In the genomic region with DNA sequence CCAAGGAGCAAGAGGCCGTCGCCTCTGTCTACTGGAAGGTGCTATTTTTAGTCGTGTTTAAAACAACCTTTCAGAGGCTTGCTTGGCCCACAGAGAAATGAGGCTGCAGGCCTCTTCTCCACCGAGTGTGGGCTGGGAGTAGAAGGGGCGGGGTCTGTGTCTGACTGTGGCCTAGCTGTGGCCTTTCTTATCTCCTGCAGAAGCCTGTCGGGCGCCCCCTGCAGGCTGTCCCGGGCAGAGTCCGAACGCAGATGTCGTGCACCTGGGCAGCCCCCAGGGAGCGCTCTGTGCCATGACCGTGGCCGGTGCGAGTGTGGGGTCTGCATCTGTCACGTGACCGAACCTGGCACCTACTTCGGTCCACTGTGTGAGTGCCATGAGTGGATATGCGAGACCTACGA, we compare ENCODE assay signal across 7 mouse cellular contexts. TPM values are rescaled to one million over a fixed set of nuclear protein-coding genes. Genes with fewer than 3 reads are reported as not detected.
DNase-seq lines count a peak whose midpoint lies in the region; ATAC-seq and TF ChIP-seq lines count a peak whose summit lies in the region.

No protein-coding gene starts in this region.

- no peak overlapping the region for H3K9ac ChIP-seq in embryonic facial prominence, embryonic 14.5 days (ENCODE audit: low read depth, low read length)
- no peak overlapping the region for H3K9ac ChIP-seq in heart, embryonic 11.5 days (ENCODE audit: low read depth, low read length)
- no peak overlapping the region for H3K9ac ChIP-seq in kidney, postnatal 0 days (ENCODE audit: low read depth, low read length)
- no peak overlapping the region for H3K9ac ChIP-seq in liver, postnatal 0 days (replicated peaks)

- ATAC-seq in embryonic facial prominence, embryonic 14.5 days (ENCODE audit: low read depth): peak; percentile 82
- ATAC-seq in heart, embryonic 11.5 days (replicated peaks; ENCODE audit: insufficient number of reproducible peaks, low FRiP score, low TSS enrichment): peak; percentile 82
- peak; percentile 85 for ATAC-seq in kidney, postnatal 0 days (replicated peaks; ENCODE audit: low FRiP score, low read depth)
- 0 out of 2 replicates have a peak, but pooled peaks have one; percentile 23 for ATAC-seq in liver, postnatal 0 days

- no peaks in the 10 kb centered on the region for H3K9me3 ChIP-seq in embryonic facial prominence, embryonic 14.5 days (ENCODE audit: control insufficient read depth, low read length)
- no peaks in the 10 kb centered on the region for H3K9me3 ChIP-seq in heart, embryonic 11.5 days (replicated peaks; ENCODE audit: control insufficient read depth, low read length)
- no peaks in the 10 kb centered on the region for H3K9me3 ChIP-seq in kidney, postnatal 0 days (replicated peaks; ENCODE audit: low read length)
- H3K9me3 ChIP-seq in liver, postnatal 0 days (ENCODE audit: low read length): no peaks in the 10 kb centered on the region

- H3K27me3 ChIP-seq in embryonic facial prominence, embryonic 14.5 days (replicated peaks; ENCODE audit: control insufficient read depth, insufficient read depth, low read length): no peaks in the 10 kb centered on the region
- H3K27me3 ChIP-seq in heart, embryonic 11.5 days (ENCODE audit: control insufficient read depth, insufficient read depth, low read length): no peaks in the 10 kb centered on the region
- no peaks in the 10 kb centered on the region for H3K27me3 ChIP-seq in kidney, postnatal 0 days (ENCODE audit: insufficient read depth, low read length)
- no peaks in the 10 kb centered on the region for H3K27me3 ChIP-seq in liver, postnatal 0 days (ENCODE audit: insufficient read depth, low read length)

- no peak overlapping the region for H3K27ac ChIP-seq in bone marrow macrophage, adult 2 months (ENCODE audit: insufficient read depth, low read depth, low read length)
- H3K27ac ChIP-seq in embryonic facial prominence, embryonic 14.5 days (replicated peaks; ENCODE audit: low read depth, low read length): no peak overlapping the region
- H3K27ac ChIP-seq in heart, embryonic 11.5 days (ENCODE audit: low read depth, low read length): no peak overlapping the region
- no peak overlapping the region for H3K27ac ChIP-seq in kidney, postnatal 0 days
- no peak overlapping the region for H3K27ac ChIP-seq in liver, postnatal 0 days (ENCODE audit: low read depth)

- no peaks in the 10 kb centered on the region for H3K4me1 ChIP-seq in bone marrow macrophage, adult 2 months (ENCODE audit: control insufficient read depth, insufficient read depth, low read length)
- peaks cover 11% of the 10 kb centered on the region for H3K4me1 ChIP-seq in embryonic facial prominence, embryonic 14.5 days (ENCODE audit: control insufficient read depth, insufficient read depth, low read length)
- peaks cover 4% of the 10 kb centered on the region for H3K4me1 ChIP-seq in heart, embryonic 11.5 days (ENCODE audit: control insufficient read depth, insufficient read depth, low read length)
- 0 out of 2 replicates have a peak, but pooled peaks cover 5% of the 10 kb centered on the region for H3K4me1 ChIP-seq in kidney, postnatal 0 days (replicated peaks; ENCODE audit: insufficient read depth, low read length)
- H3K4me1 ChIP-seq in liver, postnatal 0 days (ENCODE audit: insufficient read depth): no peaks in the 10 kb centered on the region

- H3K4me2 ChIP-seq in embryonic facial prominence, embryonic 14.5 days (ENCODE audit: low read depth, low read length): peak overlapping the region; percentile 31
- H3K4me2 ChIP-seq in heart, embryonic 11.5 days: peak overlapping the region; percentile 42
- H3K4me2 ChIP-seq in kidney, postnatal 0 days (ENCODE audit: low read length): no peak overlapping the region
- H3K4me2 ChIP-seq in liver, postnatal 0 days (ENCODE audit: low read depth, low read length): no peak overlapping the region

- no peak for TF ChIP-seq EP300 in liver, postnatal 0 days (IDR thresholded peaks at IDR 0.05; ENCODE audit: low read depth)

- WGBS in embryonic facial prominence, embryonic 14.5 days: 18% methylated on average over 20 of the region's 20 CpGs
- WGBS in heart, embryonic 11.5 days (ENCODE audit: insufficient replicate concordance): 16% methylated on average over 20 of the region's 20 CpGs
- 16% methylated on average over 20 of the region's 20 CpGs for WGBS in kidney, postnatal 0 days
- 17% methylated on average over 20 of the region's 20 CpGs for WGBS in liver, postnatal 0 days (ENCODE audit: insufficient replicate concordance)

- no peak overlapping the region for H3K4me3 ChIP-seq in bone marrow macrophage, adult 2 months (ENCODE audit: insufficient read depth, low read length)
- no peak overlapping the region for H3K4me3 ChIP-seq in embryonic facial prominence, embryonic 14.5 days (ENCODE audit: low read depth, low read length)
- no peak overlapping the region for H3K4me3 ChIP-seq in heart, embryonic 11.5 days (ENCODE audit: low read depth, low read length)
- no peak overlapping the region for H3K4me3 ChIP-seq in kidney, postnatal 0 days (replicated peaks; ENCODE audit: low read depth, low read length)
- H3K4me3 ChIP-seq in liver, postnatal 0 days (ENCODE audit: low read depth, low read length): no peak overlapping the region

- TF ChIP-seq POLR2A in bone marrow macrophage, adult 2 months (IDR thresholded peaks at IDR 0.05; ENCODE audit: borderline replicate concordance, low read depth, low read length): no peak

- 0 out of 2 replicates have a peak, but pooled peaks have one; percentile 9 for TF ChIP-seq CTCF in bone marrow macrophage, adult 2 months (IDR thresholded peaks at IDR 0.05; ENCODE audit: low read depth, low read length)
- TF ChIP-seq CTCF in kidney, postnatal 0 days (IDR thresholded peaks at IDR 0.05; ENCODE audit: low read depth): peak; percentile 62
- peak; percentile 35; the same call in 1 of the 2 replicates for TF ChIP-seq CTCF in liver, postnatal 0 days (IDR thresholded peaks at IDR 0.05; ENCODE audit: low read depth)

- DNase-seq in R1 (ENCODE audit: low read depth, low spot score): peak; percentile 92
- peak; percentile 65 for DNase-seq in embryonic facial prominence, embryonic 14.5 days (ENCODE audit: low spot score)
- peak; percentile 41 for DNase-seq in kidney, postnatal 0 days (ENCODE audit: low spot score)
- peak; percentile 26 for DNase-seq in liver, postnatal 0 days
- peak; percentile 32 for DNase-seq in skeletal muscle tissue, adult 2 months (ENCODE audit: low read depth, low spot score)

- no peaks in the 10 kb centered on the region for H3K36me3 ChIP-seq in embryonic facial prominence, embryonic 14.5 days (ENCODE audit: control insufficient read depth, insufficient read depth, low read length)
- H3K36me3 ChIP-seq in heart, embryonic 11.5 days (ENCODE audit: control insufficient read depth, insufficient read depth, low read length): no peaks in the 10 kb centered on the region
- no peaks in the 10 kb centered on the region for H3K36me3 ChIP-seq in kidney, postnatal 0 days (ENCODE audit: insufficient read depth, low read length)
- no peaks in the 10 kb centered on the region for H3K36me3 ChIP-seq in liver, postnatal 0 days (replicated peaks; ENCODE audit: insufficient read depth, low read length)

RNA-seq across cellular contexts. Expression of a gene that starts 1.3 kb away (rescaled TPM):
- polyA plus RNA-seq in bone marrow macrophage, adult 2 months (2012; ENCODE audit: insufficient read depth, insufficient read length, missing spikeins): not detected in 2 replicates
- polyA plus RNA-seq in embryonic facial prominence, embryonic 14.5 days (2014; fragmentation: Nextera tagmentation; extraction: Ambion mirVana): 7.6 and 8.4 TPM in 2 replicates
- polyA plus RNA-seq in heart, embryonic 11.5 days (2014; fragmentation: Nextera tagmentation; extraction: Ambion mirVana): 0.42 and 0.43 TPM in 2 replicates
- polyA plus RNA-seq in kidney, postnatal 0 days (2015; fragmentation: Nextera tagmentation; extraction: Ambion mirVana): 0.09 and 0.25 TPM in 2 replicates
- polyA plus RNA-seq in liver, postnatal 0 days (2015; fragmentation: Nextera tagmentation; extraction: Ambion mirVana): 0.04 TPM in 1 of 2 replicates, not detected in the other

RNA-seq across cellular contexts. Expression of a gene that starts 34.1 kb away (rescaled TPM):
- not detected in 2 replicates for polyA plus RNA-seq in bone marrow macrophage, adult 2 months (2012; ENCODE audit: insufficient read depth, insufficient read length, missing spikeins)
- 2.2 and 2.6 TPM in 2 replicates for polyA plus RNA-seq in embryonic facial prominence, embryonic 14.5 days (2014; fragmentation: Nextera tagmentation; extraction: Ambion mirVana)
- polyA plus RNA-seq in heart, embryonic 11.5 days (2014; fragmentation: Nextera tagmentation; extraction: Ambion mirVana): 0.09 and 0.11 TPM in 2 replicates
- 0.09 and 0.10 TPM in 2 replicates for polyA plus RNA-seq in kidney, postnatal 0 days (2015; fragmentation: Nextera tagmentation; extraction: Ambion mirVana)
- polyA plus RNA-seq in liver, postnatal 0 days (2015; fragmentation: Nextera tagmentation; extraction: Ambion mirVana): not detected in 2 replicates

Comparison
In these comparisons a context has a peak if more than half of its experiments do, and no peak if none do; other contexts are left out.
1. DNase-seq: peak in every context shown above with its lines; median percentile 92 in R1; 65 in embryonic facial prominence, embryonic 14.5 days; 41 in kidney, postnatal 0 days; 32 in skeletal muscle tissue, adult 2 months; 26 in liver, postnatal 0 days.
2. CTCF ChIP-seq: peak in every context shown above with its lines; median percentile 62 in kidney, postnatal 0 days; 35 in liver, postnatal 0 days; 9 in bone marrow macrophage, adult 2 months.
3. ATAC-seq: peak in every context shown above with its lines; median percentile 85 in kidney, postnatal 0 days; 82 in embryonic facial prominence, embryonic 14.5 days; 82 in heart, embryonic 11.5 days; 23 in liver, postnatal 0 days.
4. H3K4me2 ChIP-seq: peak in embryonic facial prominence, embryonic 14.5 days (single experiment) and heart, embryonic 11.5 days (single experiment); none in kidney, postnatal 0 days (single experiment) and liver, postnatal 0 days (single experiment).